Mouse (Mus musculus) erythroblast, embryonic 14.5 days (primary cell): ENCODE measurements around the gene Mrpl23. TPM values are rescaled to one million over a fixed set of nuclear protein-coding genes. Genes with fewer than 3 reads are reported as not detected.

Source experiments
- H3K27me3 ChIP-seq: 2 replicates; pipeline ENCODE4 v1.6.1; 2012; ENCODE audit warnings: inconsistent platforms; ENCODE audit not compliant: control insufficient read depth
- H3K36me3 ChIP-seq: 2 replicates; pipeline ENCODE4 v1.6.1; 2012; ENCODE audit warnings: mild to moderate bottlenecking, inconsistent platforms; ENCODE audit not compliant: control insufficient read depth
- H3K4me1 ChIP-seq: 2 replicates; pipeline ENCODE4 v1.6.1; 2012; ENCODE audit warnings: inconsistent platforms; ENCODE audit not compliant: control insufficient read depth
- H3K4me3 ChIP-seq: replicated peaks from 2 replicates; pipeline ENCODE3; 2012; ENCODE audit warnings: moderate library complexity, mild to moderate bottlenecking, inconsistent platforms
- H3K9me3 ChIP-seq: 2 replicates; pipeline ENCODE4 v1.6.1; 2012; ENCODE audit warnings: low read length, inconsistent platforms, mixed read lengths; ENCODE audit not compliant: control insufficient read depth
- GATA1 ChIP-seq: IDR thresholded peaks from 2 replicates; pipeline ENCODE4 v1.6.1; 2012; ENCODE audit warnings: low read length, inconsistent platforms, mixed read lengths
- TAL1 ChIP-seq: IDR thresholded peaks from 3 replicates; pipeline ENCODE4 v1.6.1; 2012; ENCODE audit warnings: low read length, inconsistent platforms, mixed read lengths
- polyA plus RNA-seq: library from polyadenylated mRNA; stranded (reverse); fragments of >175 nt; gene quantifications from 2 replicates; pipeline ENCODE4 v1.2.3, GENCODE M21; 2012

Gene Mrpl23
- polyA plus RNA-seq, 1 experiment: 0.90 TPM

DNA sequence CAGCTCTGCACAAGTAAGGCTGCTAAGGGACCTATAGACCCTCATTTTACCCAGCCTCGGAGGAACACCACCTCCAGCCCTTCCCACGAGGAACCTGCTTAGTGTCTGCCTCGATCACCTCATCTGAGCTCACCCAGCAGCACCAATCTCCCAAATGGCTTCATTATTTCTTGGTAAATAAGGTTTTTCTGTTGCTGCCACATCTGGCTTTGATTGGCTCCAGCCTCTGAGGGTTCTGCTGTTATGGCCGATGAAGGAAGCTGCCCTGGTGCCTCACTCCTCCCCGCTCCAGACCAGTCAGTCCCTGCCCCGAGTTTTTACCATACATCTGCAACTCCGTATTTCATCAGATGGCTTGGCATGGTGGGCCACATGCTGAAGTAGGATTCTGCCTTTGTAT lies 13.5 kb downstream of the Mrpl23 start:
- Histone ChIP-seq H3K4me3 (no peak overlapping the region), H3K27me3 (no peaks in the 10 kb centered on the region), H3K36me3 (peaks cover 15% of the 10 kb centered on the region), H3K9me3 (no peaks in the 10 kb centered on the region), H3K4me1 (peaks cover 2% of the 10 kb centered on the region; the same call in 1 of the 2 replicates)
- TF ChIP-seq GATA1 (no peak), TAL1 (no peak)

DNA sequence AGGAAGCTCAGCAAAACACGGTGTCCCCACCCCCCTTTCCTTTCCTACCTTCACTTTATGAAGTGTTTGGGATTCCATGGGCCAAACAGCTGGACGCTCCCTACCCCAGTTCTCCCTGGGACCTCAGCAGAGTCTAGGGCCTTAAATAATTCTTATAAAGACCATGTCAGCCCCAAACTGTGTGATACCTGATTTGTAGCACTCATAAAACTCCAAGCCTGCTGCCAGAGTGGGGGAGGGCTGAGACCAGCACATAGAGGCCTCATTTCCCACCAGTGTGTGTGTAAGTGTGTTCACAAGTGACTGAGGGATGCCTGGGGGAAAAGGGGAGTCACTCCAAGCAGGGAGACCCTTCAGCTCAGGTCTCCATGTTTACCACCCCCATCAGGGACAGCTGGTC lies 15.4 kb downstream of the Mrpl23 start:
- Histone ChIP-seq H3K9me3 (no peaks in the 10 kb centered on the region), H3K4me1 (peaks cover 6% of the 10 kb centered on the region), H3K36me3 (peaks cover 4% of the 10 kb centered on the region), H3K4me3 (no peak overlapping the region), H3K27me3 (no peaks in the 10 kb centered on the region)
- TF ChIP-seq TAL1 (no peak), GATA1 (no peak)

DNA sequence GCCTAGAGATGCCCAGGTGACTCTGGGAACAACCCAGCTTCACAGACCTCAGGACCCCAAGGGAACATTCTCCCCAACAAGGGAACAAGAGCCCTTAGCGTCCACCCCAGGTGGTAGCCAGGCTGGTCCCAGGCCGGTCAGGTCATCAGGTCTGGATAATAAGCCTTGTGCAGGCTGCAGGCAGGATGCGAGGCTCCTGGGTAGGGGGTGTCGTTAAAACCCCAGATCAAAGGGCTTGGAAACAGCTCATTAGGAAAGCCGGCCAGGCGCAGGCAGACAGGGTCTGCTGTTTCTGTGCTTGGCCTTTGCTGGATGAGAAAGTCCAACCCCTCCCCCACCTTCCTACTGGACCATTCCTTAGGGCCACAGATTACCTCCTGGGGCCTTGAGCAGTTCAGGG lies 16.2 kb downstream of the Mrpl23 start:
- H3K9me3 ChIP-seq: no peaks in the 10 kb centered on the region
- H3K27me3 ChIP-seq: no peaks in the 10 kb centered on the region
- no peaks in the 10 kb centered on the region for H3K36me3 ChIP-seq
- TF ChIP-seq TAL1: no peak
- no peak for TF ChIP-seq GATA1
- no peak overlapping the region for H3K4me3 ChIP-seq
- H3K4me1 ChIP-seq: peaks cover 12% of the 10 kb centered on the region

DNA sequence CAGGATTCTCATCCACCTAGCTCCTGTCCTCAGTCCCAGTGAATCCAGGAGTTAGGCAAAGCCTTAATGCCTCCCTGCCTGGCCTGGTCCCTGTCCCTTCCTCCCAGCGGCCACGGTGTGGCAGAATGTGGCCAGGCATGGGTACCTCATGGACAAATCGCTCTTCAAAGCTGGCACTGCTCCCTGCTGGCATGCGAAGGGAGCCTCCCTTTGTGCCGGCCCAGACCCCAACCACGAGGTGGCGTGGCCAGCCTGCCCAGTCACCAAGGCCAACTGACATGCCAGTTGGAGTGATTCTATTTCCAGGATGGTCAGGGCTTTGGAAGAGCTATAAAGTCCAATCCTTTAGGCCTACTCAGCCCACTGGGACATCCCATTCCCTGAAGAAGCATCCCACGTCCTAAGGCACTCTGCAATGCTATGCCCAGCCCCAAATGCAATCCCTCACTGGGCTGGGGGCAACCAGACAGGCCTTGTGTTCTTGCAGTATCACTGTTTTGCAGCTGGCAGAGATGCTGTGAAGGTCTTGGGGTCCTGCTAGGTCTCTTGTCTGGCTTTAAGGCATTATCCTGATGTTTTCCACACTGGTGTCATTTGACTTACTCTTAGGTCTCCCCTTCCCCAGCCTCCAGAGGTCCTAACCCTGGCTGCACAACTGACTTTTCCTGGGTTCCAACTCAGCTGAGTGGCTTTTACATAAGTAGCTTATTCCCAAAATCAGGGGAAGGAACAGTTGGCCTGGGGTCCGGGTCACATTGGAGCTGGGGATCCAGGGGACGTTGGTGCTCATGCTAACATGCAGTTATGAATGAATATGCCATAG lies 17.7 kb downstream of the Mrpl23 start:
- Histone ChIP-seq H3K4me1 (peaks cover 16% of the 10 kb centered on the region), H3K4me3 (no peak overlapping the region), H3K27me3 (no peaks in the 10 kb centered on the region), H3K9me3 (no peaks in the 10 kb centered on the region), H3K36me3 (no peaks in the 10 kb centered on the region)
- no peak for TF ChIP-seq GATA1

DNA sequence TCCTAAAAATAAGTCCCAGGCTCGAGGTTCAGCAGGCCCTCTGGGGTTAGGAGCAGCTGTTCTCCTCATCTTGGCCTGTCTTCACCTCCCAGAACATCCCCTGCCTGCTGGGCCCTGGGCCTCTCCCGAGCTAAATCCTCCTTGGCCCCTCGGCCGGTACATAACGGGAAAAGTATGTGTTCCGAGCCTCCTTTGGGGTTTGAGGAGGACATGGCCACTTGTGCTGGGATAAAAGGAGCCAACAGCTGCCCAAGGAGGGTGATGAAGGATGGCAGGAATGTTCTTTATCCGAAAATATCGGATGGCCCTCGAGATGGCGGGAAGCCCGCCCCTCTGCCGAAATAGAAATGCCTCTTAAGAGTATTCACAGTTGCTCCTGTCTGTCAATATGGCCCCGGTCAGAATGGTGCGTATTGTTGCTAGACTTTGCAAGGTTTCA lies 18.5 kb downstream of the Mrpl23 start:
- Histone ChIP-seq H3K9me3 (no peaks in the 10 kb centered on the region), H3K36me3 (no peaks in the 10 kb centered on the region), H3K4me1 (peaks cover 16% of the 10 kb centered on the region), H3K4me3 (no peak overlapping the region), H3K27me3 (no peaks in the 10 kb centered on the region)
- no peak for TF ChIP-seq GATA1
- TF ChIP-seq TAL1: no peak

DNA sequence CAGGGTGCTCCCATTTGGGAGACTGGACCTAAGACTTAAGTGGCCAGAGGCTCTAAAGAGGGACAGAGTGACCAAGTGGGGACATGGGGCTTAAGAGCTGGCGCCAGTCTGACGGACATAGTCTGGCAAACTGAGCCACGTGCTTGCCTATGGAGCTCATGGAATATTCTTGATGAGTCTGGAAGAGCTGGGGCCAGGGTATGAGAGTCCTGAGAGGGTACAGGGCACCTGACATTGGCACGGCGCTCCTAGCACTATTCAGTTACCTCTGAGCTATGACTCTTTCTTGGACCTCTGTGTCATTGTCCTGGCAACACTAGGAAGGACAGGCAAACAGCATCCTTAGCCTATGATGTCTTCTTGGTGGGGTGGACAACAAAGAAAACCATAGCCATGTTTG lies 19.2 kb downstream of the Mrpl23 start:
- H3K4me1 ChIP-seq: peaks cover 16% of the 10 kb centered on the region
- H3K27me3 ChIP-seq: no peaks in the 10 kb centered on the region
- H3K9me3 ChIP-seq: no peaks in the 10 kb centered on the region
- no peaks in the 10 kb centered on the region for H3K36me3 ChIP-seq
- H3K4me3 ChIP-seq: no peak overlapping the region
- no peak for TF ChIP-seq TAL1
- no peak for TF ChIP-seq GATA1

DNA sequence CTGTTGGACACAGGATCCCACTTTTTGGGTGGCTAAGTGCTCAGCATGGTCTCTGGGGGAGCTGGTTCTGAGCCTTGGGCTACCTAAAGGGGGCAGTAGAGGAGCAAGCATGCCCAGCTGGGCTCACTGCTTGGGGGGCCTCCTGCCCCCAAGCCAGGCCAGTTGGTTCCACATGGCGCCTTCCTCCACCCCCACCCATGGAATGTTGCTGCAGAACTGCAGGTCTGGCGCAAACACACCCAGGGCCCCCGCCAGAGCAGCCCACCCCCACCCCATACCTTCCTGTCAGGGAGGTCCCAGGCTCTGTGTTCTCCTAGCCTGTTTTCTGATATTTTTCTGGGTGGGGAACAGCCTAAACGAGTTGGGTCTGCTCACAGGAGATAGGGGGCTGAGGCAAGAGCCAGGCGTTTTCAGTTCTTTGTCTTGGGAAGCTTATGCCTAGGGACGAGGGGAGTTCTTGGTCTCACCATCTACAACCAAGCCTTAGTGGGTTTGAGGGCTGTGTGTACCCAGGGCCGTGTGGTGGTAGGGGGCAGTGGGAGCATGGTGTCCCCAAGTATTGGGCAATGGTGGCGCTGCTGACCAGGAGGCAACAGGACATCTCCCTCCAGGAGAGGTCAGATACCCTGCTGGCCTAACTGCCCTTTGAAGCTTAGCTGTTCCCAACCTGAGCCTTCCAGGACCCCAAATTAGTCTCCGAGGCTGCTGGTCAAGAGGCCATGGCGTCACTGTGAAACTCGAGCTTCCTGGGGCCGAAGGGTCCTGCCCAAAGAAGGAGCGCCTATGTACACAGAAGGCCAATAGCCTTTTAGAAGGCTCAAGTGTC lies 20.3 kb downstream of the Mrpl23 start:
- TF ChIP-seq TAL1 (no peak), GATA1 (no peak)
- Histone ChIP-seq H3K4me3 (no peak overlapping the region), H3K9me3 (no peaks in the 10 kb centered on the region), H3K27me3 (no peaks in the 10 kb centered on the region), H3K36me3 (no peaks in the 10 kb centered on the region), H3K4me1 (peaks cover 16% of the 10 kb centered on the region)

DNA sequence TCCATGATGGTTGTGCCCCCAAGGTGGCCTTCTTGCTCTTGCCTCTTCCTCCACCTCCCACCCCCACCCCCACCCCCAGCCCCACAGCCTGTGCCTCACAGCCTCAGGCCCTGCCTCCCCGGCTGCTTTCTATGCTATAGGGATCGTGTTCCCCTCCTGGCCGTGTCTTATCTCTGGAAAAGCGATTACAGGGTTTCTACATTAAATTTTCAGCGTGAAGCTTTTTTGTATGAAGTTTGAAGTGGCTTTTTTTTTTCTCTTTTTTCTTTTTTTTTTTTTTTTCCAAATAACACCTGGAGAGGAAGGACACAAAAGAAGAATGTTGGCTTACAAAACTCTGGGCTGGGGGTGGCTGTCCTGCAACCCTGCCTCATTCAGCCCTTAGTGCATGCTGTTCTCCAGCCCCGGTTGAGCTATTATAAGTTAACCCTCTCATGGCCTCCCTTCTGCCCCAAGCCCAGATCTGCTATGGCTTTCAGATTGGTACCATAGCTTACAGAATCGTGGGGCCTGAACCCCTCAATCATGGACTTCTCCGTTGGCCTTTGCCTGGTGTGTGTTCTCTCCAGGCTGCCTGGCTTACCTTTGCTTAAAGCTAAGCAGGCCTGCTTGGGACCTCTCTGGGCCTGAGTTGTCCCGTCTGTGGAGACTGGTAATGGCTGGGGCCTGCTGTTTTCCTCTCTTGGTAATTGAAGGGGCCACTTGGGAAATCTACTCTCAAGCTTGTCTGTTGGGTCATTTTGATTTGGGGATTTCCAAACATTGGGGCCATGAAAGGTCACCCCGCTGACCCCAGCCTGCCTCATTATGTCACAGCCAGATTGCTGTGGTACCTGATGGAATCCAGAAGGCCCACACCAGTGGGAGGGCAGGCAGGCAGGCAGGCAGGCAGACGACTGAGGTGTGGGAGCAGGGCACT lies 21.2 kb downstream of the Mrpl23 start:
- peaks cover 17% of the 10 kb centered on the region for H3K4me1 ChIP-seq
- H3K27me3 ChIP-seq: no peaks in the 10 kb centered on the region
- H3K36me3 ChIP-seq: no peaks in the 10 kb centered on the region
- H3K9me3 ChIP-seq: no peaks in the 10 kb centered on the region
- TF ChIP-seq TAL1 (no peak), GATA1 (no peak)
- no peak overlapping the region for H3K4me3 ChIP-seq
